Mouse (Mus musculus) lung, postnatal 25 days (tissue): ENCODE results near the gene Wnt5b.

Source experiments
- DNase-seq: peaks from one replicate; pipeline ENCODE4 v3.0.0; 2022; ENCODE audit warnings: low spot score

Wnt5b gene

GRCm38 (mm10) chr6:119521931-119522391 is 22.2 kb downstream of the Wnt5b start:
- no peak for DNase-seq

GRCm38 (mm10) chr6:119521482-119521900 is 22.7 kb downstream of the Wnt5b start:
- DNase-seq, result no peak

GRCm38 (mm10) chr6:119520731-119521130 is 23.4 kb downstream of the Wnt5b start:
- DNase-seq, result no peak

GRCm38 (mm10) chr6:119514085-119514484 is 30.1 kb downstream of the Wnt5b start:
- DNase-seq, result no peak

GRCm38 (mm10) chr6:119513452-119513851 is 30.7 kb downstream of the Wnt5b start:
- DNase-seq, result no peak

- no peak for DNase-seq
These were observed 31.4 kb downstream of the Wnt5b start for GRCm38 (mm10) chr6:119512701-119513100.

- no peak for DNase-seq
These were observed 34.6 kb downstream of the Wnt5b start for GRCm38 (mm10) chr6:119509437-119510037.

- peak; percentile 26 for DNase-seq
These were observed 35.3 kb downstream of the Wnt5b start for GRCm38 (mm10) chr6:119508634-119509375.

- no peak for DNase-seq
These were observed 35.9 kb downstream of the Wnt5b start for GRCm38 (mm10) chr6:119508221-119508620.

GRCm38 (mm10) chr6:119505525-119506225 is 38.5 kb downstream of the Wnt5b start:
- DNase-seq, result no peak

- DNase-seq, result no peak
These were observed 39.4 kb downstream of the Wnt5b start for GRCm38 (mm10) chr6:119504756-119505155.

GRCm38 (mm10) chr6:119502031-119502430 is 42.1 kb downstream of the Wnt5b start:
- peak; percentile 63 for DNase-seq

- no peak for DNase-seq
These were observed 44.1 kb downstream of the Wnt5b start for GRCm38 (mm10) chr6:119500086-119500485.

GRCm38 (mm10) chr6:119499271-119499670 is 44.9 kb downstream of the Wnt5b start:
- DNase-seq, result peak; percentile 75

- DNase-seq, result no peak
These were observed 51.5 kb downstream of the Wnt5b start for GRCm38 (mm10) chr6:119492630-119493014.

GRCm38 (mm10) chr6:119491997-119492629 is 52.0 kb downstream of the Wnt5b start:
- no peak for DNase-seq

GRCm38 (mm10) chr6:119491006-119491405 is 53.1 kb downstream of the Wnt5b start:
- DNase-seq, result no peak

GRCm38 (mm10) chr6:119490549-119490948 is 53.6 kb downstream of the Wnt5b start:
- no peak for DNase-seq

- DNase-seq, result no peak
These were observed 54.4 kb downstream of the Wnt5b start for GRCm38 (mm10) chr6:119489765-119490164.

GRCm38 (mm10) chr6:119487619-119488018 is 56.5 kb downstream of the Wnt5b start:
- DNase-seq, result no peak

- no peak for DNase-seq
These were observed 57.1 kb downstream of the Wnt5b start for GRCm38 (mm10) chr6:119487085-119487458.

GRCm38 (mm10) chr6:119486381-119487084 is 57.6 kb downstream of the Wnt5b start:
- DNase-seq, result no peak
